Mouse (Mus musculus) cerebellum, adult 2 months (tissue): ENCODE results near the gene Hist2h3c1.

Experiments used
- CTCF ChIP-seq: fragments of 200-500 bp; IDR thresholded peaks from 2 replicates; pipeline ENCODE4 v1.5.1; 2011; ENCODE audit warnings: low read depth, mild to moderate bottlenecking, control low read depth, low read length, moderate library complexity, borderline replicate concordance; ENCODE audit not compliant: insufficient read depth
- POLR2A ChIP-seq: fragments of 200-500 bp; IDR thresholded peaks from 2 replicates; pipeline ENCODE4 v1.6.1; 2011; ENCODE audit warnings: low read length, control low read depth, borderline replicate concordance; ENCODE audit not compliant: insufficient read depth

GRCm38 (mm10) chr3:96261623-96262022 lies 15.1 kb downstream of the Hist2h3c1 start:
- no peak for TF ChIP-seq POLR2A
- TF ChIP-seq CTCF, result no peak
